Mouse (Mus musculus): ENCODE measurements around the gene Thra. TPM values are rescaled to one million over a fixed set of nuclear protein-coding genes. Genes with fewer than 3 reads are reported as not detected.

The Thra gene
- polyA plus RNA-seq, 1 experiment from 2014 or later = 24.5 TPM

- H3K27ac ChIP-seq (replicated peaks) = peak overlapping the region; percentile 100
- no peak for DNase-seq (ENCODE audit: low spot score)
- peaks cover 3% of the 10 kb centered on the region; the same call in 1 of the 2 replicates for H3K36me3 ChIP-seq (ENCODE audit: control insufficient read depth, insufficient read depth, low read length)
- H3K4me1 ChIP-seq (replicated peaks; ENCODE audit: control insufficient read depth, insufficient read depth) = 0 out of 2 replicates have a peak, but pooled peaks cover 3% of the 10 kb centered on the region
- 43% methylated on average over 7 of the region's 7 CpGs for WGBS
- no peaks in the 10 kb centered on the region for H3K27me3 ChIP-seq (ENCODE audit: control insufficient read depth, insufficient read depth, low read length)
- peak overlapping the region; percentile 72 for H3K4me2 ChIP-seq (replicated peaks; ENCODE audit: low read depth)
- H3K9ac ChIP-seq (ENCODE audit: low read length) = peak overlapping the region; percentile 97
- ATAC-seq (ENCODE audit: low FRiP score, low TSS enrichment) = no peak
- H3K9me3 ChIP-seq (ENCODE audit: control insufficient read depth, low read length) = no peaks in the 10 kb centered on the region
- peak overlapping the region; percentile 88 for H3K4me3 ChIP-seq (ENCODE audit: low read depth, low read length)
- TF ChIP-seq CTCF (IDR thresholded peaks at IDR 0.05; ENCODE audit: low read depth) = no peak
- TF ChIP-seq EP300 (optimal IDR thresholded peaks at IDR 0.05) = no peak
These were observed 70.2 kb downstream of the Thra start for GRCm38 (mm10) chr11:98810686-98811085.

- TF ChIP-seq EP300 (optimal IDR thresholded peaks at IDR 0.05) (no peak), CTCF (IDR thresholded peaks at IDR 0.05; ENCODE audit: low read depth) (no peak)
- WGBS = 88% methylated on average over 1 of the region's 1 CpGs
- Histone ChIP-seq H3K4me1 (replicated peaks; ENCODE audit: control insufficient read depth, insufficient read depth) (no peaks in the 10 kb centered on the region), H3K9ac (ENCODE audit: low read length) (no peak overlapping the region), H3K4me2 (replicated peaks; ENCODE audit: low read depth) (no peak overlapping the region), H3K27ac (replicated peaks) (no peak overlapping the region), H3K4me3 (ENCODE audit: low read depth, low read length) (no peak overlapping the region), H3K9me3 (ENCODE audit: control insufficient read depth, low read length) (no peaks in the 10 kb centered on the region), H3K27me3 (ENCODE audit: control insufficient read depth, insufficient read depth, low read length) (no peaks in the 10 kb centered on the region), H3K36me3 (ENCODE audit: control insufficient read depth, insufficient read depth, low read length) (peaks cover 18% of the 10 kb centered on the region)
- DNase-seq (ENCODE audit: low spot score) (no peak), ATAC-seq (ENCODE audit: low FRiP score, low TSS enrichment) (no peak)
These were observed 76.3 kb downstream of the Thra start for GRCm38 (mm10) chr11:98816706-98817239.

Other genes starting within 250 kb of the Thra start
- 0.15 and 0.19 TPM in 2 replicates for gene Ikzf3, start 194.6 kb upstream of the Thra start, polyA plus RNA-seq (2015; fragmentation: Nextera tagmentation; extraction: Ambion mirVana)
- 0.10 and 0.16 TPM in 2 replicates for gene Zpbp2, start 189.5 kb upstream of the Thra start, polyA plus RNA-seq (2015; fragmentation: Nextera tagmentation; extraction: Ambion mirVana)
- 31.1 TPM in 2 replicates for gene Ormdl3, start 153.3 kb upstream of the Thra start, polyA plus RNA-seq (2015; fragmentation: Nextera tagmentation; extraction: Ambion mirVana)
- gene Lrrc3c, start 142.3 kb upstream of the Thra start, polyA plus RNA-seq (2015; fragmentation: Nextera tagmentation; extraction: Ambion mirVana) = not detected in 2 replicates
- gene Gm12355, start 115.0 kb upstream of the Thra start, polyA plus RNA-seq (2015; fragmentation: Nextera tagmentation; extraction: Ambion mirVana) = 0.81 and 0.82 TPM in 2 replicates
- gene Gsdma3, start 114.3 kb upstream of the Thra start, polyA plus RNA-seq (2015; fragmentation: Nextera tagmentation; extraction: Ambion mirVana) = not detected in 2 replicates
- gene Gsdma2, start 93.9 kb upstream of the Thra start, polyA plus RNA-seq (2015; fragmentation: Nextera tagmentation; extraction: Ambion mirVana) = 81.0 and 91.9 TPM in 2 replicates
- 79.6 and 83.7 TPM in 2 replicates for gene Gsdma, start 76.3 kb upstream of the Thra start, polyA plus RNA-seq (2015; fragmentation: Nextera tagmentation; extraction: Ambion mirVana)
- 120 and 122 TPM in 2 replicates for gene Psmd3, start 58.1 kb upstream of the Thra start, polyA plus RNA-seq (2015; fragmentation: Nextera tagmentation; extraction: Ambion mirVana)
- gene Csf3, start 39.4 kb upstream of the Thra start, polyA plus RNA-seq (2015; fragmentation: Nextera tagmentation; extraction: Ambion mirVana) = 0.08 and 0.11 TPM in 2 replicates
- 16.5 and 18.7 TPM in 2 replicates for gene Med24, start 11.2 kb upstream of the Thra start, polyA plus RNA-seq (2015; fragmentation: Nextera tagmentation; extraction: Ambion mirVana)
- 7.5 and 7.9 TPM in 2 replicates for gene Nr1d1, start 34.7 kb downstream of the Thra start, polyA plus RNA-seq (2015; fragmentation: Nextera tagmentation; extraction: Ambion mirVana)
- gene Msl1, start 54.9 kb downstream of the Thra start, polyA plus RNA-seq (2015; fragmentation: Nextera tagmentation; extraction: Ambion mirVana) = 11.3 and 13.8 TPM in 2 replicates
- gene Casc3, start 64.3 kb downstream of the Thra start, polyA plus RNA-seq (2015; fragmentation: Nextera tagmentation; extraction: Ambion mirVana) = 12.4 and 14.8 TPM in 2 replicates
- 6.9 and 7.7 TPM in 2 replicates for gene Rapgefl1, start 96.1 kb downstream of the Thra start, polyA plus RNA-seq (2015; fragmentation: Nextera tagmentation; extraction: Ambion mirVana)
- gene Wipf2, start 123.0 kb downstream of the Thra start, polyA plus RNA-seq (2015; fragmentation: Nextera tagmentation; extraction: Ambion mirVana) = 4.9 and 5.3 TPM in 2 replicates
- 6.6 and 7.0 TPM in 2 replicates for gene Cdc6, start 167.2 kb downstream of the Thra start, polyA plus RNA-seq (2015; fragmentation: Nextera tagmentation; extraction: Ambion mirVana)
- gene Rara, start 187.2 kb downstream of the Thra start, polyA plus RNA-seq (2015; fragmentation: Nextera tagmentation; extraction: Ambion mirVana) = 20.1 and 25.9 TPM in 2 replicates
- gene Gjd3, start 242.4 kb downstream of the Thra start, polyA plus RNA-seq (2015; fragmentation: Nextera tagmentation; extraction: Ambion mirVana) = 1.9 and 2.1 TPM in 2 replicates

Measured in stomach, postnatal 0 days (tissue).